Mouse (Mus musculus) lung, adult 2 months (tissue): Measurements from ENCODE around the gene Ankrd33b.

ENCODE experiments used
- CTCF ChIP-seq: fragments of 200-500 bp; IDR thresholded peaks from 2 replicates; pipeline ENCODE4 v1.5.1; 2011; ENCODE audit warnings: mild to moderate bottlenecking, low read length, control low read depth; ENCODE audit not compliant: insufficient read depth
- POLR2A ChIP-seq: fragments of 200-500 bp; IDR thresholded peaks from 2 replicates; pipeline ENCODE4 v1.6.1; 2011; ENCODE audit warnings: low read depth, mild to moderate bottlenecking, control low read depth, low read length, borderline replicate concordance; ENCODE audit errors: extremely low read depth

- TF ChIP-seq POLR2A (no peak), CTCF (no peak)
Measured at GRCm38 (mm10) chr15:31402200-31402892, 34.8 kb upstream of the Ankrd33b start.
